ENCODE assay signal across 21 mouse cellular contexts in the genomic region with DNA sequence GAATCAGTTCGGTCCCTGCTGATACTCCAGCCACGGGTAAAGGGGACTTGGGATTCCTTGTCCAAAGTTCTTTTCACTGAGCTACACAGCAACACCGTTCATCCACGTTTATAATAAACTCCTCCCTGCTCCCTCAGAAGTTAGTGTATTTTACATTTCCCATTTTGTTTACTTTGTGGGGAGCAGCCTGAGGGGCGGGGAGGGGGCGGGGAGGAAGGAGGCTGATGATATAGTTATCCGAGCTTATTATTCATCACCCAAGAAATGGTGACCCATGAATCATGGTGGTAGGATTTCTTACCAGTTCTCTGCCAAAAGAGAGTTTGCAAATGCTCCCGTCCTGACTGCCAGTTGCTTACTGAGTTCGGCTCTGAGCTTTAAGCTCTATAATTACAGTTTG. TPM values are rescaled to one million over a fixed set of nuclear protein-coding genes. Genes with fewer than 3 reads are reported as not detected.
DNase-seq lines count a peak whose midpoint lies in the region; ATAC-seq and TF ChIP-seq lines count a peak whose summit lies in the region.
"Had no signal": no experiment of that assay in that cellular context is flagged by ENCODE, and none has a peak within 500 bp of the region (broad histone marks: within the 10 kb centered on the region; RNA-seq: fewer than 3 reads in every experiment).

No protein-coding gene starts in this region.

- H3K27me3 ChIP-seq in kidney, postnatal 0 days (ENCODE audit: insufficient read depth, low read length): no peaks in the 10 kb centered on the region
- H3K27me3 ChIP-seq in lung, embryonic 16.5 days (ENCODE audit: control insufficient read depth, insufficient read depth, low read depth, low read length): no peaks in the 10 kb centered on the region
- no peaks in the 10 kb centered on the region for H3K27me3 ChIP-seq in intestine, embryonic 15.5 days (replicated peaks)
- no peaks in the 10 kb centered on the region for H3K27me3 ChIP-seq in stomach, embryonic 15.5 days (replicated peaks)
- no peaks in the 10 kb centered on the region for H3K27me3 ChIP-seq in midbrain, embryonic 15.5 days (replicated peaks)
- H3K27me3 ChIP-seq: forebrain, embryonic 12.5 days; liver, embryonic 13.5 days; midbrain, embryonic 12.5 days; neural tube, embryonic 13.5 days had no signal

- ATAC-seq in kidney, postnatal 0 days (replicated peaks; ENCODE audit: low FRiP score, low read depth): no peak
- peak; percentile 51; the same call in 1 of the 2 replicates for ATAC-seq in lung, embryonic 16.5 days (ENCODE audit: low read depth)
- peak; percentile 51; the same call in 1 of the 2 replicates for ATAC-seq in intestine, embryonic 15.5 days
- ATAC-seq in stomach, embryonic 15.5 days (ENCODE audit: insufficient read depth, low FRiP score, low read depth): peak; percentile 71; the same call in 1 of the 2 replicates
- ATAC-seq in midbrain, embryonic 15.5 days (replicated peaks): no peak
- ATAC-seq in CD4-positive, CD25-positive, alpha-beta regulatory T cell, adult 4 months: no peak
- ATAC-seq: activated CD4-positive, CD25-positive, alpha-beta regulatory T cell, adult 4 months; hindbrain, postnatal 0 days had no signal

- H3K36me3 ChIP-seq in kidney, postnatal 0 days (ENCODE audit: insufficient read depth, low read length): no peaks in the 10 kb centered on the region
- H3K36me3 ChIP-seq in lung, embryonic 16.5 days (ENCODE audit: control insufficient read depth, insufficient read depth, low read length): no peaks in the 10 kb centered on the region
- no peaks in the 10 kb centered on the region for H3K36me3 ChIP-seq in intestine, embryonic 15.5 days
- no peaks in the 10 kb centered on the region for H3K36me3 ChIP-seq in stomach, embryonic 15.5 days
- H3K36me3 ChIP-seq in midbrain, embryonic 15.5 days (replicated peaks): no peaks in the 10 kb centered on the region
- H3K36me3 ChIP-seq: forebrain, embryonic 12.5 days; liver, embryonic 13.5 days; midbrain, embryonic 12.5 days; neural tube, embryonic 13.5 days had no signal

- 59% methylated on average over 9 of the region's 9 CpGs for WGBS in kidney, postnatal 0 days
- 30% methylated on average over 9 of the region's 9 CpGs for WGBS in lung, embryonic 16.5 days
- WGBS in intestine, embryonic 15.5 days: 29% methylated on average over 9 of the region's 9 CpGs
- WGBS in stomach, embryonic 15.5 days: 31% methylated on average over 9 of the region's 9 CpGs
- WGBS in midbrain, embryonic 15.5 days: 76% methylated on average over 9 of the region's 9 CpGs

- H3K9me3 ChIP-seq in kidney, postnatal 0 days (replicated peaks; ENCODE audit: low read length): no peaks in the 10 kb centered on the region
- no peaks in the 10 kb centered on the region for H3K9me3 ChIP-seq in lung, embryonic 16.5 days (ENCODE audit: control insufficient read depth, low read length)
- no peaks in the 10 kb centered on the region for H3K9me3 ChIP-seq in intestine, embryonic 15.5 days
- H3K9me3 ChIP-seq in stomach, embryonic 15.5 days: no peaks in the 10 kb centered on the region
- H3K9me3 ChIP-seq in midbrain, embryonic 15.5 days: no peaks in the 10 kb centered on the region
- H3K9me3 ChIP-seq: forebrain, embryonic 12.5 days; liver, embryonic 13.5 days; midbrain, embryonic 12.5 days; neural tube, embryonic 13.5 days had no signal

- DNase-seq in kidney, postnatal 0 days (ENCODE audit: low spot score): no peak
- no peak for DNase-seq in kidney, postnatal 10 days
- no peak for DNase-seq in lung, postnatal 36 days
- DNase-seq: adrenal gland, adult 8-10 months; B cell, adult 2 months; cerebellum, adult 11-12 months; cerebellum, postnatal 10 days; kidney, adult 2 months; kidney, postnatal 14 days; liver, embryonic 13.5 days had no signal

- H3K27ac ChIP-seq in kidney, postnatal 0 days: no peak overlapping the region
- no peak overlapping the region for H3K27ac ChIP-seq in lung, embryonic 16.5 days (ENCODE audit: low read length)
- peak overlapping the region; percentile 56 for H3K27ac ChIP-seq in intestine, embryonic 15.5 days
- peak overlapping the region; percentile 69 for H3K27ac ChIP-seq in stomach, embryonic 15.5 days
- no peak overlapping the region for H3K27ac ChIP-seq in midbrain, embryonic 15.5 days
- H3K27ac ChIP-seq: forebrain, embryonic 12.5 days; hindbrain, postnatal 0 days; liver, embryonic 13.5 days; midbrain, embryonic 12.5 days; neural tube, embryonic 13.5 days had no signal

- no peak for TF ChIP-seq CTCF in kidney, postnatal 0 days (IDR thresholded peaks at IDR 0.05; ENCODE audit: low read depth)

- no peak overlapping the region for H3K9ac ChIP-seq in kidney, postnatal 0 days (ENCODE audit: low read depth, low read length)
- H3K9ac ChIP-seq in lung, embryonic 16.5 days (ENCODE audit: low read length): no peak overlapping the region
- H3K9ac ChIP-seq in intestine, embryonic 15.5 days: no peak overlapping the region
- no peak overlapping the region for H3K9ac ChIP-seq in stomach, embryonic 15.5 days
- H3K9ac ChIP-seq in midbrain, embryonic 15.5 days: no peak overlapping the region
- H3K9ac ChIP-seq: forebrain, embryonic 12.5 days; liver, embryonic 13.5 days; midbrain, embryonic 12.5 days; neural tube, embryonic 13.5 days had no signal

- H3K4me3 ChIP-seq in kidney, postnatal 0 days (replicated peaks; ENCODE audit: low read depth, low read length): no peak overlapping the region
- H3K4me3 ChIP-seq in lung, embryonic 16.5 days (ENCODE audit: low read length): no peak overlapping the region
- H3K4me3 ChIP-seq in intestine, embryonic 15.5 days (replicated peaks): 0 out of 2 replicates have a peak overlapping the region, but pooled peaks have one; percentile 9
- no peak overlapping the region; the same call in 1 of the 2 replicates for H3K4me3 ChIP-seq in stomach, embryonic 15.5 days (replicated peaks)
- H3K4me3 ChIP-seq in midbrain, embryonic 15.5 days: no peak overlapping the region
- H3K4me3 ChIP-seq: forebrain, embryonic 12.5 days; liver, embryonic 13.5 days; midbrain, embryonic 12.5 days; neural tube, embryonic 13.5 days had no signal

- peak overlapping the region; percentile 0; the same call in 1 of the 2 replicates for H3K4me2 ChIP-seq in kidney, postnatal 0 days (ENCODE audit: low read length)
- peak overlapping the region; percentile 1; the same call in 1 of the 2 replicates for H3K4me2 ChIP-seq in lung, embryonic 16.5 days (ENCODE audit: low read depth, low read length)
- peak overlapping the region; percentile 37 for H3K4me2 ChIP-seq in intestine, embryonic 15.5 days (replicated peaks)
- peak overlapping the region; percentile 35 for H3K4me2 ChIP-seq in stomach, embryonic 15.5 days
- H3K4me2 ChIP-seq in midbrain, embryonic 15.5 days: no peak overlapping the region
- H3K4me2 ChIP-seq: forebrain, embryonic 12.5 days; heart, embryonic 11.5 days; liver, embryonic 13.5 days; midbrain, embryonic 12.5 days; neural tube, embryonic 13.5 days had no signal

- peaks cover 13% of the 10 kb centered on the region for H3K4me1 ChIP-seq in kidney, postnatal 0 days (replicated peaks; ENCODE audit: insufficient read depth, low read length)
- peaks cover 15% of the 10 kb centered on the region for H3K4me1 ChIP-seq in lung, embryonic 16.5 days (replicated peaks; ENCODE audit: control insufficient read depth, insufficient read depth, low read length)
- peaks cover 13% of the 10 kb centered on the region; the same call in 1 of the 2 replicates for H3K4me1 ChIP-seq in intestine, embryonic 15.5 days (replicated peaks)
- H3K4me1 ChIP-seq in stomach, embryonic 15.5 days: peaks cover 5% of the 10 kb centered on the region; the same call in 1 of the 2 replicates
- H3K4me1 ChIP-seq in midbrain, embryonic 15.5 days: peaks cover 14% of the 10 kb centered on the region

RNA-seq across cellular contexts. Expression of a gene that starts 6.7 kb away (rescaled TPM):
- polyA plus RNA-seq in kidney, postnatal 0 days (2015; fragmentation: Nextera tagmentation; extraction: Ambion mirVana): 12.7 and 12.8 TPM in 2 replicates
- polyA plus RNA-seq in lung, embryonic 16.5 days (2015; fragmentation: Nextera tagmentation; extraction: Ambion mirVana): 16.8 and 17.6 TPM in 2 replicates
- 17.8 and 18.9 TPM in 2 replicates for polyA plus RNA-seq in intestine, embryonic 15.5 days (2015; fragmentation: Nextera tagmentation; extraction: Ambion mirVana)
- polyA plus RNA-seq in stomach, embryonic 15.5 days (2015; fragmentation: Nextera tagmentation; extraction: Ambion mirVana): 17.0 and 18.9 TPM in 2 replicates
- polyA plus RNA-seq in midbrain, embryonic 15.5 days (2015; fragmentation: Nextera tagmentation; extraction: Ambion mirVana): 23.9 and 24.0 TPM in 2 replicates
- polyA plus RNA-seq in CD4-positive, CD25-positive, alpha-beta regulatory T cell, adult 4 months (2017; shearing (Covaris generic)): 1 to 10 TPM; 5.8 to 8.8 TPM

Comparison
In these comparisons a context has a peak if more than half of its experiments do, and no peak if none do; other contexts are left out.
1. ATAC-seq: peak in lung, embryonic 16.5 days (single experiment), intestine, embryonic 15.5 days (single experiment) and stomach, embryonic 15.5 days (single experiment); none in kidney, postnatal 0 days (single experiment), midbrain, embryonic 15.5 days (single experiment) and CD4-positive, CD25-positive, alpha-beta regulatory T cell, adult 4 months (single experiment).
2. H3K27ac ChIP-seq: peak in intestine, embryonic 15.5 days (single experiment) and stomach, embryonic 15.5 days (single experiment); none in kidney, postnatal 0 days (single experiment), lung, embryonic 16.5 days (single experiment) and midbrain, embryonic 15.5 days (single experiment).